Mouse (Mus musculus) kidney, postnatal 0 days (tissue): ENCODE data around the gene Myo1h. TPM values are rescaled to one million over a fixed set of nuclear protein-coding genes. Genes with fewer than 3 reads are reported as not detected.

Experiments
- ATAC-seq: fragments of 200-750 bp; cut with Nextera tagmentation; replicated peaks from 2 replicates; pipeline ENCODE4 v1.8.0; 2017; ENCODE audit warnings: low read depth, moderate number of reproducible peaks, moderate TSS enrichment, moderate library complexity; ENCODE audit not compliant: low FRiP score
- DNase-seq: peaks from one replicate; pipeline ENCODE4 v3.0.0-alpha.2; 2016; ENCODE audit warnings: low spot score
- H3K27ac ChIP-seq: fragments of 300-500 bp; sonication (generic); 2 replicates; pipeline ENCODE4 v1.5.1; 2014; ENCODE audit warnings: mild to moderate bottlenecking
- H3K27me3 ChIP-seq: fragments of 300-500 bp; sonication (generic); 2 replicates; pipeline ENCODE4 v1.6.1; 2014; ENCODE audit warnings: low read length, mixed read lengths; ENCODE audit not compliant: insufficient read depth
- H3K36me3 ChIP-seq: fragments of 300-500 bp; sonication (generic); 2 replicates; pipeline ENCODE4 v1.6.1; 2014; ENCODE audit warnings: low read length, mixed read lengths; ENCODE audit not compliant: insufficient read depth
- H3K4me1 ChIP-seq: fragments of 300-500 bp; sonication (generic); replicated peaks from 2 replicates; pipeline ENCODE4 v1.6.1; 2014; ENCODE audit warnings: antibody characterized with exemption, low read length, mixed read lengths; ENCODE audit not compliant: insufficient read depth
- H3K4me2 ChIP-seq: fragments of 300-500 bp; sonication (generic); 2 replicates; pipeline ENCODE4 v1.6.1; 2014; ENCODE audit warnings: mild to moderate bottlenecking, low read length, moderate library complexity, mixed read lengths
- H3K4me3 ChIP-seq: fragments of 300-500 bp; sonication (generic); replicated peaks from 2 replicates; pipeline ENCODE4 v1.5.1; 2014; ENCODE audit warnings: low read depth, low read length
- H3K9ac ChIP-seq: fragments of 300-500 bp; sonication (generic); 2 replicates; pipeline ENCODE4 v1.6.1; 2014; ENCODE audit warnings: low read depth, low read length
- H3K9me3 ChIP-seq: fragments of 300-500 bp; sonication (generic); replicated peaks from 2 replicates; pipeline ENCODE4 v1.6.1; 2016; ENCODE audit warnings: low read length, inconsistent platforms, mixed read lengths
- CTCF ChIP-seq: IDR thresholded peaks from 2 replicates; pipeline ENCODE4 v1.5.1; 2016; ENCODE audit warnings: antibody characterized with exemption, low read depth, mild to moderate bottlenecking, moderate library complexity
- WGBS: fragments of 180-500 bp; shearing (Covaris S2); extraction: QIAGEN DNeasy Blood & Tissue Kit; methylation state at CpG from one replicate; pipeline ENCODE4 v1.1.7; 2014; 5-methylcytosine and 5-hydroxymethylcytosine counted together
- polyA plus RNA-seq: library from polyadenylated mRNA; unstranded; fragments of >200 nt; fragmentation: Nextera tagmentation; extraction: Ambion mirVana; gene quantifications from 2 replicates; pipeline ENCODE4 v1.2.1, GENCODE M21; 2015

The Myo1h gene
- polyA plus RNA-seq, 1 experiment from 2014 or later: 1.4 TPM

DNA sequence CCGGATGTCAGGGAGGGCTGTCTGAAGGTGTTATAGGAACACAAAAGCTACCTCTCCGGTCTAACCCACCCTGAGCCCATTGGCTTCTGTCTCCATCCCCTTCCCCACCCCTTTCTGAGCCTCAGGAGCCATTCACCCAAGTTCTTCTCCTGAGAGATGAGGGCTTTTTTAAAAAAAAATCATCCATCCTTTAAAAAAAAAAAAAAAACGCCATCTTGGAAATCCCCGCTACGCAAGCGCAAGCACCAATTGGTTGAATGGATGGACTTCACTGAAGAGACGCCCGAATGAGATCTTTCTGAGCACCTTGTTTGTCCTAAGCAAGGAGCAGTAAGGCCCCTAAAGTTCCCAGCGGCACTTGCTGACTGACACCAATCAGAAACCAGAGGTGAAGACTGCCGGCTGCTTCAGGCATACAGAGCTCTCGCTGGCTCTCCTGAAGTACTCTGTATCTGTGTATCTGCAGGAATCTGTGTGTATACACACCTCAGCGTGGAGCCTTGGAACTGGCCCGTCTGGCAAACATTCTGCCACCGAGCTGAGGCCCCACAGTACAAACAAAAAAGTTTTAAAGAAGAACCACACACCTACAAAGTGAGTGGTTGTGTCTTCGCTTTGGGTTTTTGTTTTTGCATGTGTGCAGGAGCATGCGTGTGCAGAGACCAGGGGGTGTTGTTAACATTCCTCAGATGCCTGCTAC lies 1.9 kb upstream of the Myo1h start:
- Histone ChIP-seq H3K4me2 (no peak overlapping the region), H3K9me3 (no peaks in the 10 kb centered on the region), H3K27me3 (no peaks in the 10 kb centered on the region), H3K9ac (no peak overlapping the region), H3K36me3 (no peaks in the 10 kb centered on the region), H3K4me3 (no peak overlapping the region), H3K4me1 (no peaks in the 10 kb centered on the region), H3K27ac (no peak overlapping the region)
- 83% methylated on average over 16 of the region's 16 CpGs for WGBS
- ATAC-seq (no peak), DNase-seq (no peak)
- no peak for TF ChIP-seq CTCF

DNA sequence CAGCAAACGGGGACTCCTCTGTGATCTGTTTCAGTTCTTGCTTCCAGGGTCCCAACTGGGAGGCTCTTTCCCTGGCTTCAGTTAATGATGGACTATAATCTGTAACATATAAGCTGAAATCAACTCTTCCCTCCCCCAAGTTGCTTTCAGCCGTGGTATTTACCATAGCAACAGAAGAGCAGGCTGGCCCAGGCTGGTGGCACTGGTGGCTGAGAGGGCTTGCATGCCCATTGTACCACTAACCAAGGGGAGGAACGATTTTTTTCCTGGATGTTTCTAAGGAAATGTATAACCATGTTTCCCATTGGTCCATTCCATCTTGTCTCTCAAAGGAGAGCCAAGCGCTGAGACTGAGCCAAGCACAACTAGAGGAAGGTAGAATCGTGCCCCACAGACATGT lies 570 bp upstream of the Myo1h start:
- peak overlapping the region; percentile 13; the same call in 1 of the 2 replicates for H3K4me2 ChIP-seq
- ATAC-seq (peak; percentile 82), DNase-seq (peak; percentile 36)

DNA sequence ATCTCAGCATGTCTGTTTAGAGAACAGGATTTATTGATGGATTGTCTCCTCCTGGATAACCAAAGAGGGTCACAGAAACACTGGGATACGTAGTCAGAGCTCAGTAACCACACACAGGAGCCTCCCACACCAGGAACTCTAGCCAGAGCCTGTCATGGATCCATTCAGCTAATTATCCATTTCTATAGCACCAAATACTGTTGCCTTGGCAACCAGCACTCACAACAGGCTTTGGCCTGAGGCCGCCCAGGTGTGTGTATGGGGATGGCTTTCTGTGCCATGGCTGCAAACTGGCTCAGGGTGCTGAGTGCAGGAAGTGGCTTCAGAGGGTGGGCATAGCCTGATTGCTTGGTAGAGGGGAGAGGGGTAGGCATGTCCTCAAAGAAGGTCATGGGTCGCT lies 1.0 kb downstream of the Myo1h start:
- TF ChIP-seq CTCF: no peak
- Histone ChIP-seq H3K36me3 (no peaks in the 10 kb centered on the region), H3K4me1 (no peaks in the 10 kb centered on the region), H3K9me3 (no peaks in the 10 kb centered on the region), H3K4me2 (no peak overlapping the region), H3K4me3 (no peak overlapping the region), H3K9ac (no peak overlapping the region), H3K27ac (no peak overlapping the region), H3K27me3 (no peaks in the 10 kb centered on the region)
- DNase-seq (no peak), ATAC-seq (no peak)
- WGBS: 62% methylated on average over 3 of the region's 3 CpGs

More for the DNA sequence above, 570 bp upstream of the Myo1h start:
- H3K27ac ChIP-seq: no peak overlapping the region
- no peak overlapping the region for H3K9ac ChIP-seq
- no peak overlapping the region for H3K4me3 ChIP-seq
- no peak for TF ChIP-seq CTCF
- no peaks in the 10 kb centered on the region for H3K27me3 ChIP-seq
- no peaks in the 10 kb centered on the region for H3K36me3 ChIP-seq
- H3K4me1 ChIP-seq: no peaks in the 10 kb centered on the region
- no peaks in the 10 kb centered on the region for H3K9me3 ChIP-seq
- WGBS: 63% methylated on average over 5 of the region's 5 CpGs

DNA sequence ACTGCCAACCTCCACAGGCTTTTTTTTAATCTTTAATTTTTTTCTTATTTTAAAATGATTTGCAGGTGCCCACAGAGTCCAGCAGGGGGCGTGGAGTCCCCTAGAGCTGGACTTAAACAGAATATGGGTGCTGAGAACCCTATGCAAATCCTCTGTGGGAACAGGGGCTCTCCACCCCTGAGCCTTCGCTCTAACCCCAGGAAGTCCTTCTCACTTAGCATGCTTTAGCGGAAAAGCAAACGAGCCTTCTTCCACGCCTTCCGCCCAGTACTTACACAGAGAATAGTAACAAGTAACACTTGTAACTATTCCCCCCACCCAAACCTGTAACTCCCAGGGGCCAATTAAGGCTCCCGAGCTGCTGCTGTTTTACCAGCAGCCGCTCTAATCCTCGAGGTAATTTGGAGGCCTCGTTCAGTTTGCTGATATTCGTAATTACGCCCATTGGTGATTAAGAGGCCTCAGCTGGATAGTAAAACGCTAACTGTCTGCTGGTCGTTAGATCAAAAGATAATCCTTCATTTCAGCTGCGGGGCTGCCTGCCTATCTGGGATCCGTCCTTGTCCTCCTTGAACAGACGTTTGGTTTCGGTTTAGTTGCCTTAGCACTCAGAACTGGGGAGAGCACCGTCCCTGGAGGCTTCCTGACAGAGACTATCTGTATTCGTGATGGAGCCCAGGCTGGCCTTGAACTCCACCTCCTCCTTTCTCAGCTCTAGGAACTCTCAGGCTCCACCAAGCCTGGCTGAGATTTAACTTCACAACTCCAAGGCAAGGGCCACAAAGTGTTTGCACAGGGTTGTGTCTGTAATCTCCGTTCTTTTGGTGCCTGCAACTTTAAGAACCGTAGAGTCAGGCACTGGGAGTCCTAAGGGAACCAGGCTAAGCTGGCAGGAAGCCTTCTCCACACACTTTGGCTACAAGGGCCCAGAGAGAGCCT lies 8.0 kb downstream of the Myo1h start:
- peak; percentile 40; the same call in 1 of the 2 replicates for TF ChIP-seq CTCF
- Histone ChIP-seq H3K9ac (no peak overlapping the region), H3K36me3 (no peaks in the 10 kb centered on the region), H3K9me3 (no peaks in the 10 kb centered on the region), H3K27ac (no peak overlapping the region), H3K4me3 (no peak overlapping the region), H3K27me3 (no peaks in the 10 kb centered on the region), H3K4me2 (no peak overlapping the region), H3K4me1 (no peaks in the 10 kb centered on the region)
- ATAC-seq (no peak), DNase-seq (peak; percentile 34)
- WGBS: 28% methylated on average over 22 of the region's 22 CpGs

DNA sequence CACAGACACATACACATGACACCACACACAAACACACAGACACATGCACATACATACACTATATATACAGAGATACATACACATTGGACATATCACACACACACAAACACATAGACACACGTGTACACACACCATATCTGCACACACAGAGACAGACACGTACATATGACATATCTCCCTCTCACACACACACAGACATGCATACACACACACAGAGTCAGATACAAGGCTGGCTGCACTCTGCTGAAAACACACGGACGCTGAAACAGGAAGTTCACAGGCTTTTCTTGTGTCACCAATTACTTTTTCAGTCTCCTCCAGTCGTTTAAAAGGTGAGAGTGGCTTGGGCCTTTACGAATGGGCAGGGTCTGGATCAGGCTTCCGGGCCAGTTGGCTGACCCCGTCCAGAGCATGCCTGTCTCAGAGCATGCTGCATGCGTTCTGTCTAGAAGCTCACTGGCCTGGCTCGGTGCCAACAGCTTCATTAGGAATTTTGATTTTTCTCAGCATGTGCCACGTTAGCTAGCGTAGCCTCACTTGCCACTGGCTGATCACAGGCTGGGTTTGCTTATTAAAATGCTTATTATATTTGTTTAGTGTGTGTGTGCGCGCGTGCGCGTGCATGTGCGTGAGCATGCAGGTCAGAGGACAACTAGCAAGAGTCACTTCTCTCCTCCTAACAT lies 9.4 kb downstream of the Myo1h start:
- WGBS: 55% methylated on average over 18 of the region's 18 CpGs
- DNase-seq (no peak), ATAC-seq (no peak)
- Histone ChIP-seq H3K4me1 (no peaks in the 10 kb centered on the region), H3K4me2 (no peak overlapping the region), H3K9me3 (no peaks in the 10 kb centered on the region), H3K9ac (no peak overlapping the region), H3K4me3 (no peak overlapping the region), H3K27me3 (no peaks in the 10 kb centered on the region), H3K27ac (no peak overlapping the region), H3K36me3 (no peaks in the 10 kb centered on the region)
- no peak for TF ChIP-seq CTCF
